Mouse (Mus musculus) gastrocnemius, postnatal 10 days (tissue): ENCODE results near the gene Gm7029. TPM values are rescaled to one million over a fixed set of nuclear protein-coding genes. Genes with fewer than 3 reads are reported as not detected.

Source experiments
- DNase-seq: peaks from one replicate; pipeline ENCODE4 v3.0.0; 2021; ENCODE audit warnings: mixed read lengths
- microRNA-seq, 2 experiments: library from miRNA; unstranded; fragments of <30 nt; microRNA quantifications; one replicate each; pipeline ENCODE4 v1.2.0; 2021
- total RNA-seq, 2 experiments: library from RNA; stranded (reverse); gene quantifications; 2 replicates each; pipeline ENCODE4 v1.2.3; 2021

Gene Gm7029
- total RNA-seq, 2 experiments from 2014 or later, result not detected

GRCm38 (mm10) chr17:33913905-33914304 is 40.3 kb downstream of the Gm7029 start:
- no peak for DNase-seq

- DNase-seq, result no peak
Measured at GRCm38 (mm10) chr17:33914969-33915391, 41.3 kb downstream of the Gm7029 start.

- peak; percentile 91 for DNase-seq
Measured at GRCm38 (mm10) chr17:33915671-33916250, 42.1 kb downstream of the Gm7029 start, which contains the start of the genes Tapbp and Zbtb22. Gene Tapbp, plus strand, starts transcription at chr17:33915899. Gene Zbtb22, plus strand, starts transcription at chr17:33915904.

GRCm38 (mm10) chr17:33916294-33916693 is 42.7 kb downstream of the Gm7029 start:
- DNase-seq, result no peak

- no peak for DNase-seq
Measured at GRCm38 (mm10) chr17:33916847-33917655, 43.4 kb downstream of the Gm7029 start.

- DNase-seq, result no peak
Measured at GRCm38 (mm10) chr17:33917656-33918292, 44.1 kb downstream of the Gm7029 start.

- no peak for DNase-seq
Measured at GRCm38 (mm10) chr17:33918293-33919203, 44.9 kb downstream of the Gm7029 start.

GRCm38 (mm10) chr17:33919351-33920281 is 46.0 kb downstream of the Gm7029 start:
- peak; percentile 55 for DNase-seq

- DNase-seq, result peak; percentile 84
Measured at GRCm38 (mm10) chr17:33920282-33921097, 46.9 kb downstream of the Gm7029 start.

GRCm38 (mm10) chr17:33921361-33921760 is 47.7 kb downstream of the Gm7029 start:
- DNase-seq, result no peak

Small RNAs within 50 kb of the gene (microRNA-seq; reads per million reads assigned to microRNA genes)
- gene Gm27740, result 0 reads per million in 2 experiments

Other genes starting within 250 kb of the Gm7029 start
- 10 to 100 TPM; 18.1 to 21.5 TPM for gene Zfp414, start 244.7 kb upstream of the Gm7029 start, total RNA-seq
- gene Pram1, start 235.8 kb upstream of the Gm7029 start, total RNA-seq, result under 1 TPM; 0.40 to 0.54 TPM
- gene Hnrnpm, start 187.0 kb upstream of the Gm7029 start, total RNA-seq, result 100 to 1,000 TPM in 1 of 2 experiments, 10 to 100 TPM in 1; 85.1 to 108 TPM
- gene March2, start 155.2 kb upstream of the Gm7029 start, total RNA-seq, result 10 to 100 TPM; 73.2 to 77.9 TPM
- gene Rab11b, start 113.3 kb upstream of the Gm7029 start, total RNA-seq, result 100 to 1,000 TPM; 166 to 186 TPM
- 10 to 100 TPM; 22.7 to 36.0 TPM for gene Angptl4, start 92.0 kb upstream of the Gm7029 start, total RNA-seq
- gene Kank3, start 63.3 kb upstream of the Gm7029 start, total RNA-seq, result 10 to 100 TPM; 27.6 to 33.3 TPM
- gene Rps28, start 49.3 kb upstream of the Gm7029 start, total RNA-seq, result 1,000 to 10,000 TPM; 1,176 to 1,238 TPM
- 100 to 1,000 TPM; 322 to 360 TPM for gene Ndufa7, start 49.3 kb upstream of the Gm7029 start, total RNA-seq
- 10 to 100 TPM; 15.0 to 16.5 TPM for gene Cd320, start 30.7 kb upstream of the Gm7029 start, total RNA-seq
- gene Kifc1, start 16.8 kb downstream of the Gm7029 start, total RNA-seq, result 10 to 100 TPM in 1 of 2 experiments, 1 to 10 TPM in 1; 8.0 to 10.6 TPM
- not detected for gene Platr17, start 31.3 kb downstream of the Gm7029 start, total RNA-seq
- 10 to 100 TPM; 12.1 to 13.5 TPM for gene Daxx, start 35.6 kb downstream of the Gm7029 start, total RNA-seq
- 10 to 100 TPM; 40.7 to 41.3 TPM for gene Tapbp, start 42.1 kb downstream of the Gm7029 start, total RNA-seq
- gene Zbtb22, start 42.1 kb downstream of the Gm7029 start, total RNA-seq, result 10 to 100 TPM; 18.9 to 21.9 TPM
- 10 to 100 TPM; 29.3 to 40.2 TPM for gene Rgl2, start 55.7 kb downstream of the Gm7029 start, total RNA-seq
- gene Pfdn6, start 66.5 kb downstream of the Gm7029 start, total RNA-seq, result 10 to 100 TPM; 65.3 to 67.0 TPM
- gene Wdr46, start 66.8 kb downstream of the Gm7029 start, total RNA-seq, result 10 to 100 TPM; 15.7 TPM
- 1 to 10 TPM; 2.3 to 2.6 TPM for gene B3galt4, start 77.7 kb downstream of the Gm7029 start, total RNA-seq
- 10 to 100 TPM; 30.3 to 33.2 TPM for gene Vps52, start 82.0 kb downstream of the Gm7029 start, total RNA-seq
- gene Rps18, start 82.2 kb downstream of the Gm7029 start, total RNA-seq, result 100 to 1,000 TPM; 649 to 675 TPM
- 10 to 100 TPM; 38.9 to 46.7 TPM for gene H2-K1, start 126.5 kb downstream of the Gm7029 start, total RNA-seq
- gene Ring1, start 150.8 kb downstream of the Gm7029 start, total RNA-seq, result 10 to 100 TPM; 13.4 to 18.0 TPM
- 10 to 100 TPM; 50.5 to 63.2 TPM for gene H2-Ke6, start 154.2 kb downstream of the Gm7029 start, total RNA-seq
- 10 to 100 TPM; 64.1 to 75.4 TPM for gene Slc39a7, start 157.8 kb downstream of the Gm7029 start, total RNA-seq
- gene Rxrb, start 158.0 kb downstream of the Gm7029 start, total RNA-seq, result 10 to 100 TPM; 40.7 to 43.1 TPM
- 100 to 1,000 TPM in 1 of 2 experiments, 10 to 100 TPM in 1; 72.0 to 106 TPM for gene Col11a2, start 165.6 kb downstream of the Gm7029 start, total RNA-seq
- gene H2-Oa, start 218.5 kb downstream of the Gm7029 start, total RNA-seq, result not detected
- gene H2-DMa, start 245.7 kb downstream of the Gm7029 start, total RNA-seq, result 1 to 10 TPM; 4.6 to 6.1 TPM
- gene Brd2, start 248.8 kb downstream of the Gm7029 start, total RNA-seq, result 100 to 1,000 TPM in 1 of 2 experiments, 10 to 100 TPM in 1; 91.9 to 114 TPM